Mouse (Mus musculus) myocyte (in vitro differentiated cells): Measurements from ENCODE around the gene Nuak1.

Source experiments
- CEBPB ChIP-seq: IDR thresholded peaks from 2 replicates; pipeline ENCODE4 v1.6.1; 2011; ENCODE audit warnings: mild to moderate bottlenecking, moderate library complexity; ENCODE audit not compliant: poor library complexity, insufficient read depth, severe bottlenecking
- MAX ChIP-seq: IDR thresholded peaks from one replicate; pipeline ENCODE4 v1.6.1; 2011; ENCODE audit warnings: low read depth, mild to moderate bottlenecking, control low read depth
- USF1 ChIP-seq: IDR thresholded peaks from one replicate; pipeline ENCODE4 v1.6.1; 2011; ENCODE audit warnings: low read depth, mild to moderate bottlenecking, control low read depth, moderate library complexity

GRCm38 (mm10) chr10:84338752-84339151 lies 101.6 kb downstream of the Nuak1 start:
- TF ChIP-seq CEBPB, result peak; percentile 81; the same call in 1 of the 2 replicates
- TF ChIP-seq MAX, result no peak
- no peak for TF ChIP-seq USF1
